Mouse (Mus musculus) kidney, postnatal 0 days (tissue): ENCODE measurements around the gene Cep170. TPM values are rescaled to one million over a fixed set of nuclear protein-coding genes. Genes with fewer than 3 reads are reported as not detected.

Source experiments
- ATAC-seq: fragments of 200-750 bp; cut with Nextera tagmentation; replicated peaks from 2 replicates; pipeline ENCODE4 v1.8.0; 2017; ENCODE audit warnings: low read depth, moderate number of reproducible peaks, moderate TSS enrichment, moderate library complexity; ENCODE audit not compliant: low FRiP score
- DNase-seq: peaks from one replicate; pipeline ENCODE4 v3.0.0-alpha.2; 2016; ENCODE audit warnings: low spot score
- H3K27ac ChIP-seq: fragments of 300-500 bp; sonication (generic); 2 replicates; pipeline ENCODE4 v1.5.1; 2014; ENCODE audit warnings: mild to moderate bottlenecking
- H3K27me3 ChIP-seq: fragments of 300-500 bp; sonication (generic); 2 replicates; pipeline ENCODE4 v1.6.1; 2014; ENCODE audit warnings: low read length, mixed read lengths; ENCODE audit not compliant: insufficient read depth
- H3K36me3 ChIP-seq: fragments of 300-500 bp; sonication (generic); 2 replicates; pipeline ENCODE4 v1.6.1; 2014; ENCODE audit warnings: low read length, mixed read lengths; ENCODE audit not compliant: insufficient read depth
- H3K4me1 ChIP-seq: fragments of 300-500 bp; sonication (generic); replicated peaks from 2 replicates; pipeline ENCODE4 v1.6.1; 2014; ENCODE audit warnings: antibody characterized with exemption, low read length, mixed read lengths; ENCODE audit not compliant: insufficient read depth
- H3K4me2 ChIP-seq: fragments of 300-500 bp; sonication (generic); 2 replicates; pipeline ENCODE4 v1.6.1; 2014; ENCODE audit warnings: mild to moderate bottlenecking, low read length, moderate library complexity, mixed read lengths
- H3K4me3 ChIP-seq: fragments of 300-500 bp; sonication (generic); replicated peaks from 2 replicates; pipeline ENCODE4 v1.5.1; 2014; ENCODE audit warnings: low read depth, low read length
- H3K9ac ChIP-seq: fragments of 300-500 bp; sonication (generic); 2 replicates; pipeline ENCODE4 v1.6.1; 2014; ENCODE audit warnings: low read depth, low read length
- H3K9me3 ChIP-seq: fragments of 300-500 bp; sonication (generic); replicated peaks from 2 replicates; pipeline ENCODE4 v1.6.1; 2016; ENCODE audit warnings: low read length, inconsistent platforms, mixed read lengths
- CTCF ChIP-seq: IDR thresholded peaks from 2 replicates; pipeline ENCODE4 v1.5.1; 2016; ENCODE audit warnings: antibody characterized with exemption, low read depth, mild to moderate bottlenecking, moderate library complexity
- WGBS: fragments of 180-500 bp; shearing (Covaris S2); extraction: QIAGEN DNeasy Blood & Tissue Kit; methylation state at CpG from one replicate; pipeline ENCODE4 v1.1.7; 2014; 5-methylcytosine and 5-hydroxymethylcytosine counted together
- polyA plus RNA-seq: library from polyadenylated mRNA; unstranded; fragments of >200 nt; fragmentation: Nextera tagmentation; extraction: Ambion mirVana; gene quantifications from 2 replicates; pipeline ENCODE4 v1.2.1, GENCODE M21; 2015

Gene Cep170
- polyA plus RNA-seq, 1 experiment from 2014 or later: 11.9 TPM

DNA sequence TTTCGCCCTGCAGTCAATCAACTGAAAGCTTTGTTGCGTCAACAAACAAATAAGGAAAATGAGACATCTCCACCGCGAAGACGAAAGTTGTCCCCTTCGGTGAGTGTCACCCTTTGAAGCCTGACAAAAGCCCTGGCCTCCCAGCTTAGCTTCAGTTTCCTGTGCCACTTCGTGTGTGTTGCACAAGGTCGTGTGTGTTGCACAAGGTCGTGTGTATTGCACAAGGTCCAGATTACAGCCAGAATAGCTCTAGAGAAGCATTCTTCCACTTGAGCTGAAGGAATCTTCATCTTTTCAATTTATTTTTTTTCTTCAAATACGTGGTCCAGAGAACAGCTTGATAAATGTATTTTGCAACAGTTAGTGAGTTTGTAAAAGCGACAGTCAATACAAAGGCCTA is 12.3 kb upstream of the Cep170 start:
- ATAC-seq (no peak), DNase-seq (no peak)
- 82% methylated on average over 11 of the region's 11 CpGs for WGBS
- no peak overlapping the region for H3K4me2 ChIP-seq
- H3K4me1 ChIP-seq: no peaks in the 10 kb centered on the region
- 0 out of 2 replicates have a peak, but pooled peaks cover 3% of the 10 kb centered on the region for H3K36me3 ChIP-seq
- no peak overlapping the region for H3K9ac ChIP-seq
- TF ChIP-seq CTCF: no peak
- H3K27me3 ChIP-seq: no peaks in the 10 kb centered on the region
- H3K9me3 ChIP-seq: no peaks in the 10 kb centered on the region
- H3K27ac ChIP-seq: no peak overlapping the region
- no peak overlapping the region for H3K4me3 ChIP-seq

GRCm38 (mm10) chr1:176825084-176825483 is 11.2 kb upstream of the Cep170 start:
- no peak for TF ChIP-seq CTCF

GRCm38 (mm10) chr1:176824611-176825010 is 10.7 kb upstream of the Cep170 start:
- 78% methylated on average over 6 of the region's 6 CpGs for WGBS
- no peak for DNase-seq
- no peak for ATAC-seq
- no peaks in the 10 kb centered on the region for H3K9me3 ChIP-seq
- H3K4me3 ChIP-seq: no peak overlapping the region
- H3K27me3 ChIP-seq: no peaks in the 10 kb centered on the region
- no peak overlapping the region for H3K27ac ChIP-seq
- no peak overlapping the region for H3K4me2 ChIP-seq
- no peaks in the 10 kb centered on the region for H3K4me1 ChIP-seq
- 0 out of 2 replicates have a peak, but pooled peaks cover 3% of the 10 kb centered on the region for H3K36me3 ChIP-seq
- no peak overlapping the region for H3K9ac ChIP-seq
- no peak for TF ChIP-seq CTCF

More at GRCm38 (mm10) chr1:176825084-176825483, 11.2 kb upstream of the Cep170 start:
- 87% methylated on average over 4 of the region's 4 CpGs for WGBS
- Histone ChIP-seq H3K36me3 (0 out of 2 replicates have a peak, but pooled peaks cover 3% of the 10 kb centered on the region), H3K9ac (no peak overlapping the region), H3K4me1 (no peaks in the 10 kb centered on the region), H3K27ac (no peak overlapping the region), H3K4me2 (no peak overlapping the region), H3K27me3 (no peaks in the 10 kb centered on the region), H3K4me3 (no peak overlapping the region), H3K9me3 (no peaks in the 10 kb centered on the region)
- ATAC-seq (no peak), DNase-seq (no peak)

- ATAC-seq: no peak
- no peaks in the 10 kb centered on the region for H3K9me3 ChIP-seq
- TF ChIP-seq CTCF: no peak
- H3K9ac ChIP-seq: no peak overlapping the region
- no peak for DNase-seq
- H3K4me3 ChIP-seq: no peak overlapping the region
- H3K4me1 ChIP-seq: no peaks in the 10 kb centered on the region
- WGBS: 78% methylated on average over 8 of the region's 8 CpGs
- H3K4me2 ChIP-seq: no peak overlapping the region
- no peak overlapping the region for H3K27ac ChIP-seq
- no peaks in the 10 kb centered on the region for H3K27me3 ChIP-seq
- 0 out of 2 replicates have a peak, but pooled peaks cover 3% of the 10 kb centered on the region for H3K36me3 ChIP-seq
Observed at GRCm38 (mm10) chr1:176823889-176824288, 10.0 kb upstream of the Cep170 start.

DNA sequence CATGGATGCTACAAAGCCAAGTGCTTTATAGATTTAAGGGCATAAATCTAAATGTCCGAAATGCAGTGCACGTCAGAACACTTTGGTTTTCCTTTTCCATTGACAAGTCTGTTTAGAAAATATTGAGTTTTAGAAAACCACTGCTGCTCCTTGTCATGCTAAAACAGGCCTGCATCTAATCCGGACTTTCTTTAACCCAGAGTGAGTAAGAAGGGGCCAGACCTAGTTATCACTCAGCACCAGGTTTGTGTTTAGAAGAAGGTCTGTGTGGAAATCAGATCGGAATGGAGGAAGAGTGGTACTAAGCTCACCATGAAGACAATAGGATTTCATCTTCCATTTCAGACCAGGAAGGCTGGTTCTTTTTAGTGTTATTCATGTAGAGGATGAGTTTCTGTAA is 9.1 kb upstream of the Cep170 start:
- Histone ChIP-seq H3K4me1 (no peaks in the 10 kb centered on the region), H3K9me3 (no peaks in the 10 kb centered on the region), H3K27ac (no peak overlapping the region), H3K9ac (no peak overlapping the region), H3K36me3 (0 out of 2 replicates have a peak, but pooled peaks cover 3% of the 10 kb centered on the region), H3K4me2 (no peak overlapping the region), H3K27me3 (no peaks in the 10 kb centered on the region), H3K4me3 (no peak overlapping the region)
- no peak for DNase-seq
- 77% methylated on average over 4 of the region's 4 CpGs for WGBS
- ATAC-seq: no peak
- TF ChIP-seq CTCF: no peak

- DNase-seq (no peak), ATAC-seq (no peak)
- 44% methylated on average over 1 of the region's 1 CpGs for WGBS
- H3K27ac ChIP-seq: no peak overlapping the region
- H3K36me3 ChIP-seq: 0 out of 2 replicates have a peak, but pooled peaks cover 3% of the 10 kb centered on the region
- TF ChIP-seq CTCF: no peak
- H3K4me3 ChIP-seq: no peak overlapping the region
- H3K4me1 ChIP-seq: no peaks in the 10 kb centered on the region
- no peak overlapping the region for H3K4me2 ChIP-seq
- no peaks in the 10 kb centered on the region for H3K9me3 ChIP-seq
- H3K27me3 ChIP-seq: no peaks in the 10 kb centered on the region
- no peak overlapping the region for H3K9ac ChIP-seq
Observed at GRCm38 (mm10) chr1:176821929-176822328, 8.1 kb upstream of the Cep170 start.

DNA sequence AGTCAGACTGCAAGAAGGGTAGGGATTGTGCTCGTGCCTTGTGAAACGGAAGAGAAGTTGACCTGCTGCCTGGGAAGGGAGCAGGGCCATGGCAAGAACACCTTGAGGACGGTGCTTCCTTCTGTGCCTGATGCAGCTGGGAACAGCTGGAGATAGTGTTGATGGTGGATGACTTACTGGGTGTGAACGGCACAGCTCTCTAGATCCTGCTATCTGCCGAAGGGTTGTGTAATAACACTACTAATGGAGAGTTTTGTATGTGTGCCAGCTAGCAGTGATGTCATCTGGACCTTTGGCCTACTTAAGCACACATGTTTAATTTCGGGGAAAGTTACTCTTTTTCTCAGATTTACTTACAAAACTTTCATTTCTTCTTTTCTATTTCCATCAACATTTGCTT is 4.9 kb upstream of the Cep170 start:
- Histone ChIP-seq H3K36me3 (no peaks in the 10 kb centered on the region), H3K4me3 (no peak overlapping the region), H3K27me3 (no peaks in the 10 kb centered on the region), H3K27ac (no peak overlapping the region), H3K9ac (no peak overlapping the region), H3K9me3 (no peaks in the 10 kb centered on the region), H3K4me2 (no peak overlapping the region), H3K4me1 (no peaks in the 10 kb centered on the region)
- DNase-seq (no peak), ATAC-seq (no peak)
- TF ChIP-seq CTCF: no peak
- whole genome bisulfite sequencing: 58% methylated on average over 6 of the region's 6 CpGs
